Mouse (Mus musculus): Measurements from ENCODE around the gene Tecpr2. TPM values are rescaled to one million over a fixed set of nuclear protein-coding genes. Genes with fewer than 3 reads are reported as not detected.

The Tecpr2 gene
- polyA plus RNA-seq, 1 experiment from 2014 or later = 5.2 TPM

GRCm38 (mm10) chr12:110953443-110953842 is 64.4 kb downstream of the Tecpr2 start:
- H3K27me3 ChIP-seq (ENCODE audit: insufficient read depth, low read length) = no peaks in the 10 kb centered on the region
- ATAC-seq (ENCODE audit: insufficient read depth) (no peak), DNase-seq (no peak)
- H3K27ac ChIP-seq (ENCODE audit: low read depth) = no peak overlapping the region
- H3K4me2 ChIP-seq = no peak overlapping the region
- H3K4me1 ChIP-seq (ENCODE audit: insufficient read depth) = no peaks in the 10 kb centered on the region
- H3K9me3 ChIP-seq (ENCODE audit: low read depth, low read length) = no peaks in the 10 kb centered on the region
- H3K4me3 ChIP-seq (ENCODE audit: low read depth, low read length) = no peak overlapping the region
- WGBS = 87% methylated on average over 3 of the region's 3 CpGs
- peaks cover 24% of the 10 kb centered on the region; the same call in 1 of the 2 replicates for H3K36me3 ChIP-seq (ENCODE audit: insufficient read depth)
- no peak overlapping the region for H3K9ac ChIP-seq
- no peak for TF ChIP-seq CTCF (IDR thresholded peaks at IDR 0.05; ENCODE audit: low read depth)

GRCm38 (mm10) chr12:110953900-110954299 is 64.8 kb downstream of the Tecpr2 start:
- 92% methylated on average over 2 of the region's 2 CpGs for WGBS
- TF ChIP-seq CTCF (IDR thresholded peaks at IDR 0.05; ENCODE audit: low read depth) = no peak
- Histone ChIP-seq H3K9me3 (ENCODE audit: low read depth, low read length) (no peaks in the 10 kb centered on the region), H3K27me3 (ENCODE audit: insufficient read depth, low read length) (no peaks in the 10 kb centered on the region), H3K36me3 (ENCODE audit: insufficient read depth) (peaks cover 19% of the 10 kb centered on the region; the same call in 1 of the 2 replicates), H3K4me2 (no peak overlapping the region), H3K27ac (ENCODE audit: low read depth) (no peak overlapping the region), H3K9ac (no peak overlapping the region), H3K4me3 (ENCODE audit: low read depth, low read length) (no peak overlapping the region), H3K4me1 (ENCODE audit: insufficient read depth) (no peaks in the 10 kb centered on the region)
- ATAC-seq (ENCODE audit: insufficient read depth) = no peak
- DNase-seq = no peak

- WGBS = 60% methylated on average over 4 of the region's 4 CpGs
- no peak for ATAC-seq (ENCODE audit: insufficient read depth)
- Histone ChIP-seq H3K4me1 (ENCODE audit: insufficient read depth) (no peaks in the 10 kb centered on the region), H3K9me3 (ENCODE audit: low read depth, low read length) (no peaks in the 10 kb centered on the region), H3K27me3 (ENCODE audit: insufficient read depth, low read length) (no peaks in the 10 kb centered on the region), H3K27ac (ENCODE audit: low read depth) (no peak overlapping the region), H3K9ac (no peak overlapping the region), H3K4me3 (ENCODE audit: low read depth, low read length) (no peak overlapping the region), H3K36me3 (ENCODE audit: insufficient read depth) (peaks cover 18% of the 10 kb centered on the region; the same call in 1 of the 2 replicates), H3K4me2 (no peak overlapping the region)
- TF ChIP-seq CTCF (IDR thresholded peaks at IDR 0.05; ENCODE audit: low read depth) = no peak
- no peak for DNase-seq
Measured at GRCm38 (mm10) chr12:110954351-110954991, 65.4 kb downstream of the Tecpr2 start.

- DNase-seq = no peak
Measured at GRCm38 (mm10) chr12:110961973-110962372, 72.9 kb downstream of the Tecpr2 start.

GRCm38 (mm10) chr12:110965500-110965899 is 76.4 kb downstream of the Tecpr2 start:
- Histone ChIP-seq H3K4me2 (no peak overlapping the region), H3K9me3 (ENCODE audit: low read depth, low read length) (no peaks in the 10 kb centered on the region), H3K27ac (ENCODE audit: low read depth) (no peak overlapping the region), H3K4me3 (ENCODE audit: low read depth, low read length) (no peak overlapping the region), H3K36me3 (ENCODE audit: insufficient read depth) (peaks cover 25% of the 10 kb centered on the region), H3K4me1 (ENCODE audit: insufficient read depth) (no peaks in the 10 kb centered on the region), H3K27me3 (ENCODE audit: insufficient read depth, low read length) (no peaks in the 10 kb centered on the region), H3K9ac (no peak overlapping the region)
- WGBS = 47% methylated on average over 3 of the region's 3 CpGs
- no peak for DNase-seq
- no peak for ATAC-seq (ENCODE audit: insufficient read depth)
- no peak for TF ChIP-seq CTCF (IDR thresholded peaks at IDR 0.05; ENCODE audit: low read depth)

More at GRCm38 (mm10) chr12:110961973-110962372, 72.9 kb downstream of the Tecpr2 start:
- H3K4me3 ChIP-seq (ENCODE audit: low read depth, low read length) = no peak overlapping the region
- no peaks in the 10 kb centered on the region for H3K27me3 ChIP-seq (ENCODE audit: insufficient read depth, low read length)
- ATAC-seq (ENCODE audit: insufficient read depth) = no peak
- no peak overlapping the region for H3K9ac ChIP-seq
- 61% methylated on average over 2 of the region's 2 CpGs for WGBS
- H3K4me2 ChIP-seq = no peak overlapping the region
- 0 out of 2 replicates have a peak, but pooled peaks cover 2% of the 10 kb centered on the region for H3K36me3 ChIP-seq (ENCODE audit: insufficient read depth)
- H3K4me1 ChIP-seq (ENCODE audit: insufficient read depth) = no peaks in the 10 kb centered on the region
- no peaks in the 10 kb centered on the region for H3K9me3 ChIP-seq (ENCODE audit: low read depth, low read length)
- H3K27ac ChIP-seq (ENCODE audit: low read depth) = no peak overlapping the region
- TF ChIP-seq CTCF (IDR thresholded peaks at IDR 0.05; ENCODE audit: low read depth) = no peak

GRCm38 (mm10) chr12:110966079-110966478 is 77.0 kb downstream of the Tecpr2 start:
- no peak for TF ChIP-seq CTCF (IDR thresholded peaks at IDR 0.05; ENCODE audit: low read depth)
- no peaks in the 10 kb centered on the region for H3K9me3 ChIP-seq (ENCODE audit: low read depth, low read length)
- H3K27ac ChIP-seq (ENCODE audit: low read depth) = no peak overlapping the region
- H3K27me3 ChIP-seq (ENCODE audit: insufficient read depth, low read length) = no peaks in the 10 kb centered on the region
- H3K36me3 ChIP-seq (ENCODE audit: insufficient read depth) = peaks cover 31% of the 10 kb centered on the region
- H3K9ac ChIP-seq = no peak overlapping the region
- H3K4me3 ChIP-seq (ENCODE audit: low read depth, low read length) = no peak overlapping the region
- WGBS = 74% methylated on average over 4 of the region's 4 CpGs
- no peak overlapping the region for H3K4me2 ChIP-seq
- H3K4me1 ChIP-seq (ENCODE audit: insufficient read depth) = no peaks in the 10 kb centered on the region
- ATAC-seq (ENCODE audit: insufficient read depth) = no peak
- DNase-seq = no peak

- no peaks in the 10 kb centered on the region for H3K27me3 ChIP-seq (ENCODE audit: insufficient read depth, low read length)
- H3K4me3 ChIP-seq (ENCODE audit: low read depth, low read length) = no peak overlapping the region
- H3K36me3 ChIP-seq (ENCODE audit: insufficient read depth) = peaks cover 32% of the 10 kb centered on the region
- 87% methylated on average over 2 of the region's 2 CpGs for WGBS
- DNase-seq (no peak), ATAC-seq (ENCODE audit: insufficient read depth) (no peak)
- no peak overlapping the region for H3K27ac ChIP-seq (ENCODE audit: low read depth)
- no peaks in the 10 kb centered on the region for H3K9me3 ChIP-seq (ENCODE audit: low read depth, low read length)
- no peak for TF ChIP-seq CTCF (IDR thresholded peaks at IDR 0.05; ENCODE audit: low read depth)
- no peak overlapping the region for H3K4me2 ChIP-seq
- H3K4me1 ChIP-seq (ENCODE audit: insufficient read depth) = no peaks in the 10 kb centered on the region
- H3K9ac ChIP-seq = no peak overlapping the region
Measured at GRCm38 (mm10) chr12:110967146-110967545, 78.1 kb downstream of the Tecpr2 start.
